Mouse (Mus musculus): ENCODE data around the gene Lrrc55. TPM values are rescaled to one million over a fixed set of nuclear protein-coding genes. Genes with fewer than 3 reads are reported as not detected.

The Lrrc55 gene
- polyA plus RNA-seq, 1 experiment = not detected

GRCm38 (mm10) chr2:85144908-85145307, 52.1 kb downstream of the Lrrc55 start:
- no peak for TF ChIP-seq POLR2A (IDR thresholded peaks at IDR 0.05; ENCODE audit: borderline replicate concordance, control insufficient read depth, low read depth, low read length)
- no peak for TF ChIP-seq CTCF (IDR thresholded peaks at IDR 0.05; ENCODE audit: control insufficient read depth, insufficient read depth, low read length)
- Histone ChIP-seq H3K4me3 (replicated peaks; ENCODE audit: control insufficient read depth, low read depth, low read length) (no peak overlapping the region), H3K27ac (ENCODE audit: control insufficient read depth, insufficient read depth, low read depth, low read length, poor library complexity) (no peak overlapping the region), H3K4me1 (ENCODE audit: control insufficient read depth, insufficient read depth, low read length) (peaks cover under 1% of the 10 kb centered on the region; the same call in 1 of the 2 replicates)
- WGBS = 32% methylated on average over 2 of the region's 2 CpGs

- H3K4me1 ChIP-seq (ENCODE audit: control insufficient read depth, insufficient read depth, low read length) = peaks cover 7% of the 10 kb centered on the region
- no peak for TF ChIP-seq POLR2A (IDR thresholded peaks at IDR 0.05; ENCODE audit: borderline replicate concordance, control insufficient read depth, low read depth, low read length)
- TF ChIP-seq CTCF (IDR thresholded peaks at IDR 0.05; ENCODE audit: control insufficient read depth, insufficient read depth, low read length) = no peak
- H3K27ac ChIP-seq (ENCODE audit: control insufficient read depth, insufficient read depth, low read depth, low read length, poor library complexity) = no peak overlapping the region
- H3K4me3 ChIP-seq (replicated peaks; ENCODE audit: control insufficient read depth, low read depth, low read length) = no peak overlapping the region
These were observed 56.2 kb downstream of the Lrrc55 start for GRCm38 (mm10) chr2:85140833-85141232.

- TF ChIP-seq POLR2A (IDR thresholded peaks at IDR 0.05; ENCODE audit: borderline replicate concordance, control insufficient read depth, low read depth, low read length) = no peak
- TF ChIP-seq CTCF (IDR thresholded peaks at IDR 0.05; ENCODE audit: control insufficient read depth, insufficient read depth, low read length) = no peak
- peaks cover 7% of the 10 kb centered on the region for H3K4me1 ChIP-seq (ENCODE audit: control insufficient read depth, insufficient read depth, low read length)
- 87% methylated on average over 7 of the region's 7 CpGs for WGBS
- no peak overlapping the region for H3K4me3 ChIP-seq (replicated peaks; ENCODE audit: control insufficient read depth, low read depth, low read length)
- H3K27ac ChIP-seq (ENCODE audit: control insufficient read depth, insufficient read depth, low read depth, low read length, poor library complexity) = no peak overlapping the region
These were observed 57.2 kb downstream of the Lrrc55 start for GRCm38 (mm10) chr2:85139846-85140245.

- 71% methylated on average over 4 of the region's 4 CpGs for WGBS
- TF ChIP-seq CTCF (IDR thresholded peaks at IDR 0.05; ENCODE audit: control insufficient read depth, insufficient read depth, low read length) = no peak
- TF ChIP-seq POLR2A (IDR thresholded peaks at IDR 0.05; ENCODE audit: borderline replicate concordance, control insufficient read depth, low read depth, low read length) = no peak
- no peak overlapping the region for H3K27ac ChIP-seq (ENCODE audit: control insufficient read depth, insufficient read depth, low read depth, low read length, poor library complexity)
- H3K4me1 ChIP-seq (ENCODE audit: control insufficient read depth, insufficient read depth, low read length) = peaks cover 7% of the 10 kb centered on the region
- no peak overlapping the region for H3K4me3 ChIP-seq (replicated peaks; ENCODE audit: control insufficient read depth, low read depth, low read length)
These were observed 57.6 kb downstream of the Lrrc55 start for GRCm38 (mm10) chr2:85139393-85139792.

- 15% methylated on average over 2 of the region's 2 CpGs for WGBS
- peaks cover 7% of the 10 kb centered on the region for H3K4me1 ChIP-seq (ENCODE audit: control insufficient read depth, insufficient read depth, low read length)
- no peak for TF ChIP-seq POLR2A (IDR thresholded peaks at IDR 0.05; ENCODE audit: borderline replicate concordance, control insufficient read depth, low read depth, low read length)
- no peak for TF ChIP-seq CTCF (IDR thresholded peaks at IDR 0.05; ENCODE audit: control insufficient read depth, insufficient read depth, low read length)
- no peak overlapping the region for H3K4me3 ChIP-seq (replicated peaks; ENCODE audit: control insufficient read depth, low read depth, low read length)
- H3K27ac ChIP-seq (ENCODE audit: control insufficient read depth, insufficient read depth, low read depth, low read length, poor library complexity) = no peak overlapping the region
These were observed 58.9 kb downstream of the Lrrc55 start for GRCm38 (mm10) chr2:85138143-85138542.

GRCm38 (mm10) chr2:85137601-85138140, 59.3 kb downstream of the Lrrc55 start:
- H3K4me3 ChIP-seq (replicated peaks; ENCODE audit: control insufficient read depth, low read depth, low read length) = peak overlapping the region; percentile 47
- 5% methylated on average over 10 of the region's 10 CpGs for WGBS
- peaks cover 7% of the 10 kb centered on the region for H3K4me1 ChIP-seq (ENCODE audit: control insufficient read depth, insufficient read depth, low read length)
- TF ChIP-seq POLR2A (IDR thresholded peaks at IDR 0.05; ENCODE audit: borderline replicate concordance, control insufficient read depth, low read depth, low read length) = no peak
- TF ChIP-seq CTCF (IDR thresholded peaks at IDR 0.05; ENCODE audit: control insufficient read depth, insufficient read depth, low read length) = no peak
- H3K27ac ChIP-seq (ENCODE audit: control insufficient read depth, insufficient read depth, low read depth, low read length, poor library complexity) = peak overlapping the region; percentile 70

GRCm38 (mm10) chr2:85136831-85137520, 60.0 kb downstream of the Lrrc55 start:
- H3K4me3 ChIP-seq (replicated peaks; ENCODE audit: control insufficient read depth, low read depth, low read length) = no peak overlapping the region

GRCm38 (mm10) chr2:85136089-85136488, 60.9 kb downstream of the Lrrc55 start, which contains the start of gene Aplnr:
TSS of gene Aplnr (plus strand) at chr2:85136225.
- Histone ChIP-seq H3K4me3 (replicated peaks; ENCODE audit: control insufficient read depth, low read depth, low read length) (no peak within 1 kb of the TSS), H3K4me1 (ENCODE audit: control insufficient read depth, insufficient read depth, low read length) (peaks cover 7% of the 10 kb centered on the region), H3K27ac (ENCODE audit: control insufficient read depth, insufficient read depth, low read depth, low read length, poor library complexity) (no peak within 1 kb of the TSS)
- TF ChIP-seq CTCF (IDR thresholded peaks at IDR 0.05; ENCODE audit: control insufficient read depth, insufficient read depth, low read length) = no peak
- no peak for TF ChIP-seq POLR2A (IDR thresholded peaks at IDR 0.05; ENCODE audit: borderline replicate concordance, control insufficient read depth, low read depth, low read length)
- WGBS = 58% methylated on average over 4 of the region's 4 CpGs

More at GRCm38 (mm10) chr2:85136831-85137520, 60.0 kb downstream of the Lrrc55 start:
- H3K4me1 ChIP-seq (ENCODE audit: control insufficient read depth, insufficient read depth, low read length) = peaks cover 7% of the 10 kb centered on the region
- H3K27ac ChIP-seq (ENCODE audit: control insufficient read depth, insufficient read depth, low read depth, low read length, poor library complexity) = peak overlapping the region; percentile 70
- WGBS = 84% methylated on average over 21 of the region's 21 CpGs
- TF ChIP-seq CTCF (IDR thresholded peaks at IDR 0.05; ENCODE audit: control insufficient read depth, insufficient read depth, low read length) (no peak), POLR2A (IDR thresholded peaks at IDR 0.05; ENCODE audit: borderline replicate concordance, control insufficient read depth, low read depth, low read length) (0 out of 2 replicates have a peak, but pooled peaks have one; percentile 22)

All from bone marrow, adult 2 months (tissue).